Mouse (Mus musculus): ENCODE results near the gene Mthfsd.

Mthfsd gene

DNA sequence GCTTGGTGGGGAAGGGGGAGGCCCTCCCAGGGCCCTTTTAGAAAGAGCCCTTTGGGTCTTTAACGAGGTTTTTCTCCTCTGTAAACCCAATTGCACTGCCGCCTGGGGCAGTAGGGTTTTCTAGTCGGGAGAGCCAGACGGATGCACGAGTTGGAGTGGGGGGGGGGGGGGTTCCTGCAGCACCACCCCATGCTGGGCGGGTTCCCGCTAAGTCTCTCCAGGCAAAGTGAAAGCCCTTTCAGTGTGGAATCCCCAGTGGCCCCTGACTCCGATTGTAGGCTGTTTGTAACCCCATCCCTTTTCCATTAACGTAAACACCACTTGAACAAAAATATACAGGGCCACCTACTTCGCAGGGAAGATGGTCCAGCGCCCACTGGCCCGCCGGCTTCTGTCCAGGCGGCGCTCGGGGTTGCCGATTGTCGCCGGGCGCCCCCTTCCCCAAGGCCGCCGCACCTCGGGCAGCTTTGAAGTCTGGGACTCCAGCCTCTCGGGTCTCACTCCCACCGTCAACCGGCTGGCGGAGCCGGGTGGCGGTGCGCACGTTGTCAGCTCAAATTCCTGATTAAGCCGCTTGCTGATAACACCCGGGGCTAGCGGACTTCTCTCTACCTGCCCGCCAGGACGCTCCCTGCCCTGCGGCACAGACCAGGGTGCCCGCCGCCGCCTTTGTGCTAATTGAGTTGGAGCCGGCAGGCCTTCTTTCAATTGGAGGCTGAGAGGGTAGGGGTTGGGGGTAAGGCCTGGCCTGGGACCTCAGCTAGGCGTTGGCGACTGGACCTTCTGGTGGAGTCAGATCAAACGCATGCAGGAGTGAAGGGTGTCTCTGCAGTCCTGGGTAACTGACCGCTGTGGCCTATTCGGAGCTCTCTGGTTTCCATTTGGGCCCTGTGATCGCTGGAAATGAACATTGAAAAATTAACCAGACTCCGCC lies 34.8 kb downstream of the Mthfsd start:
- no peak for DNase-seq (ENCODE audit: low read depth, low spot score)

- DNase-seq (ENCODE audit: low read depth, low spot score) = no peak
These were observed 35.6 kb downstream of the Mthfsd start for GRCm38 (mm10) chr8:121072406-121073130.

DNA sequence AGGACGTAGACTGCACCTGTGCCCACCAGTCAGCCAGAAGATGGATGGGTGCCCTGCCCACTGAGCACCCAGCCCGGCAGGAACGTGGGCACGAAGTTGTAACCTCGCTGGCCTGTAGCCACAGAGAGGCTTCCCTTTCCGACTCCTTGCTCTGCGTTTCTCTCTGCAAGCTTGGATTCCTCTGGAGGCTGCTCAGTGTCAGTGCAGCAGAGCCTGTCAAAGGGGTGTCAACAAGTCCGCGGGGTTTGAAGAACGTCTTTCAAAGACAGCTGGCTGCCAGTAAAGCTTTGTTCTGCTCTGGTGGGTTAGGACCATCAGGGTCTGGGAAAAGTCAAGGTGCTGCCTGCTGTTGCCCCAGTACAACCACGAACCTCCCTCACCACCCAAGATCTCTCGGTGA lies 36.7 kb downstream of the Mthfsd start:
- no peak for DNase-seq (ENCODE audit: low read depth, low spot score)

DNA sequence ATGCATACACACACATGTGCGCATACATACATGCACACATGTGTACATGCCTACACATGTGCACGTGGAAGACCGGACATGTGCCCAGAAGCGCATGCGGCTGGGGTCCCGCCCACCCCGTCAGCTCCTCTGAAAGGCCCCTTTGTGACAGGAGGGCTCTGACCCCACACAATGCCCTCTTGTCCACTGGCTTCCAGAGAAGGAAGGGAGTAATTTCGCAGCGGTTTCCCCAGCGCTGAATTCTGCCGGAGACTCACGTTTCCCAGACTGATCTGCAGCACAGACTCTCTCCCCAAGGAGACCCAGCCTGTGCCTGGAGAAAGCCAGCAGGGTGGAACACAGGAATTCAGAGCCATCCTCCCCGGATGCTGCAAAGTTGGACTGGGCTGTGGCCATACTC lies 44.5 kb downstream of the Mthfsd start:
- peak; percentile 43 for DNase-seq (ENCODE audit: low read depth, low spot score)

- DNase-seq (ENCODE audit: low read depth, low spot score) = peak; percentile 32
These were observed 45.7 kb downstream of the Mthfsd start for GRCm38 (mm10) chr8:121062521-121062920.

- DNase-seq (ENCODE audit: low read depth, low spot score) = peak; percentile 72
These were observed 49.1 kb downstream of the Mthfsd start for GRCm38 (mm10) chr8:121059098-121059497.

DNA sequence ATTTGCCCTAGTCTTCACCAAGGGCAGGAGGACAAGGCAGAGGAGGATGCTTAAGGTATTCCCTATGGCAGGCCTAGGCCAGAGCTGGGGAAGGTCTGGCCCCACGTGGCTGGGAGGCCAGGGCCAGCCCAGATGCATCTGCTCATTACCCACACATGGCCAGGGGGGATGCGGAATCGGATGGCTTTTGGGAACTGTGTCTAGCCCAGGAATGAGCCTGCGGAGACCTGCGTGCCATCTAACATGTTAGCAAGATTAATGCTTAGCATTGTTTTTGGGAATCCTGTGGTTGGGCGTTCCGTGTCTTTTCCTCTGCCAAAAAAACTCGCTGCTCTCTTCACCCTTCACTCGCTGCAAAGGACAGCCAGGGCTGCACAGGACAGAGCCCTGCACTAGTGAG lies 50.1 kb downstream of the Mthfsd start:
- DNase-seq (ENCODE audit: low read depth, low spot score) = no peak

DNA sequence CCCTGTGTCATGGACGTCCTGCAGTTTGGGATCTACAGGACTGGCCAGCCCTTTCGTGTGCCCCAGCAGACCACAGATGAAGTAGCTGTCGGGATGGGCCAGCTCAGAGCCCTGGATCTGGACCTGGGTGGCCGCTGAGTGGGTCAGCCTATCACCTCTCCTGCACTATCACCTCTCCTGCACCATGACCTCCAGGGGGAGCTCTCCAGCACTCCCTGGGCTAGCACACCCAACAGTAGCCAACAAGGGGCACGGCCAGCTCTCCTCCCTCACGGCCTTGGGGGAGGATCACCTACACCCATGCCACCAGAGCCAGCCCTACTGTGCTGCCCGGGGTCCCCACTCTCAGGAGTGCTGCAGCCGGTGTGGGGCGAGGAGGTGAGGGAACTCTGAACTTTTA lies 60.8 kb downstream of the Mthfsd start:
- no peak for DNase-seq (ENCODE audit: low read depth, low spot score)

GRCm38 (mm10) chr8:121043719-121044440 lies 64.3 kb downstream of the Mthfsd start:
- DNase-seq (ENCODE audit: low read depth, low spot score) = no peak
